In the genomic region with DNA sequence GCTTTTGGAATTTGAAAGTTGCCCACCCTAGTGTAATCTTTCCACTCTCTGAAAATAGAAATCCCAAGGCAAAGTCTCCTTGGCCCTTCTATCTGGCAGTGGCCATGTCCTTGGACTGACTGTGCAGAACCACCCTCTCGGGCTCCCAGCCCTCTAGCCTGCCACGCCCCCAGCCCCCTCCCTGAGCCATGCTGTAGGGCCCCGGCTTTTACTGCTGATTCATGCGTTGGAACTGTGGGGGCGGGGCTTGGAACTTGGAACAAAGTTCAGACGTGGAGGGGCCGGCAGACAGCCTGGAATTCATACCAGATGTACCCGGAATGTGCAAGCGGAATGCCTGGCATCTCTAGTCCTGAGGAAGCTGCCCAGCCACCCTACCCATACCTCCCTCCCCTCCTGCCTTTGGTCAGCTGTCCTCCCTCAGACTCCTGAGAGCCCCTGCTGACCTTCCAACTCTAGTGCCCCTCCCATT, we compare ENCODE assay signal across 8 mouse cellular contexts. TPM values are rescaled to one million over a fixed set of nuclear protein-coding genes. Genes with fewer than 3 reads are reported as not detected.
DNase-seq lines count a peak whose midpoint lies in the region; ATAC-seq and TF ChIP-seq lines count a peak whose summit lies in the region.

No protein-coding gene starts in this region.

- WGBS in cerebellum, adult 2 months = 9% methylated on average over 9 of the region's 9 CpGs
- 3% methylated on average over 9 of the region's 9 CpGs for WGBS in forebrain, postnatal 0 days
- 5% methylated on average over 9 of the region's 9 CpGs for WGBS in hindbrain, embryonic 12.5 days

- TF ChIP-seq CTCF in cerebellum, adult 2 months (IDR thresholded peaks at IDR 0.05; ENCODE audit: borderline replicate concordance, insufficient read depth, low read depth, low read length) = no peak
- no peak for TF ChIP-seq CTCF in forebrain, postnatal 0 days (IDR thresholded peaks at IDR 0.05; ENCODE audit: low read depth)

- peak overlapping the region; percentile 96 for H3K4me2 ChIP-seq in forebrain, postnatal 0 days (ENCODE audit: low read depth)
- peak overlapping the region; percentile 98 for H3K4me2 ChIP-seq in hindbrain, embryonic 12.5 days (replicated peaks)

- H3K36me3 ChIP-seq in forebrain, postnatal 0 days (ENCODE audit: insufficient read depth) = peaks cover 10% of the 10 kb centered on the region
- H3K36me3 ChIP-seq in hindbrain, embryonic 12.5 days = peaks cover 17% of the 10 kb centered on the region

- no peak overlapping the region for H3K4me3 ChIP-seq in cerebellum, adult 2 months (replicated peaks; ENCODE audit: insufficient read depth, low read depth, low read length)
- peak overlapping the region; percentile 83 for H3K4me3 ChIP-seq in forebrain, postnatal 0 days (ENCODE audit: low read depth, low read length)
- H3K4me3 ChIP-seq in hindbrain, embryonic 12.5 days = peak overlapping the region; percentile 78

- peak overlapping the region; percentile 71 for H3K9ac ChIP-seq in forebrain, postnatal 0 days
- peak overlapping the region; percentile 77 for H3K9ac ChIP-seq in hindbrain, embryonic 12.5 days

- 0 out of 2 replicates have a peak overlapping the region, but pooled peaks have one; percentile 22 for H3K27ac ChIP-seq in cerebellum, adult 2 months (ENCODE audit: insufficient read depth, low read length)
- H3K27ac ChIP-seq in forebrain, postnatal 0 days (ENCODE audit: low read depth, low read length) = no peak overlapping the region
- H3K27ac ChIP-seq in hindbrain, embryonic 12.5 days = peak overlapping the region; percentile 57; the same call in 1 of the 2 replicates

- ATAC-seq in forebrain, postnatal 0 days = no peak
- ATAC-seq in hindbrain, embryonic 12.5 days (ENCODE audit: low FRiP score) = no peak
- 0 out of 2 replicates have a peak, but pooled peaks have one; percentile 7 for ATAC-seq in megakaryocyte progenitor cell, adult 5-6 weeks (replicated peaks; ENCODE audit: poor library complexity)
- no peak for ATAC-seq in monocyte, adult 5-6 weeks (replicated peaks; ENCODE audit: insufficient number of reproducible peaks, low FRiP score, low TSS enrichment, poor library complexity, severe bottlenecking)

- peak; percentile 98 for DNase-seq in R1 (ENCODE audit: low read depth, low spot score)
- peak; percentile 44 to 56 for DNase-seq in cerebellum, adult 2 months
- DNase-seq in forebrain, postnatal 0 days = no peak
- DNase-seq in left cerebral cortex, postnatal 14 days (ENCODE audit: low spot score in 2 of 2) = peak; percentile 60 to 66
- peak; percentile 59 for DNase-seq in right cerebral cortex, postnatal 4 days

- no peaks in the 10 kb centered on the region for H3K9me3 ChIP-seq in forebrain, postnatal 0 days (ENCODE audit: low read length)
- H3K9me3 ChIP-seq in hindbrain, embryonic 12.5 days (replicated peaks) = no peaks in the 10 kb centered on the region

- H3K27me3 ChIP-seq in cerebellum, adult 2 months (ENCODE audit: control insufficient read depth, insufficient read depth, low read length) = no peaks in the 10 kb centered on the region
- peaks cover 7% of the 10 kb centered on the region; the same call in 1 of the 2 replicates for H3K27me3 ChIP-seq in forebrain, postnatal 0 days (ENCODE audit: insufficient read depth, low read length)
- no peaks in the 10 kb centered on the region for H3K27me3 ChIP-seq in hindbrain, embryonic 12.5 days

- intact Hi-C loops in left cerebral cortex, postnatal 14 days (cut with DNase I) = no loop called here

- TF ChIP-seq POLR2A in cerebellum, adult 2 months (IDR thresholded peaks at IDR 0.05; ENCODE audit: borderline replicate concordance, insufficient read depth, low read length) = no peak

- H3K4me1 ChIP-seq in cerebellum, adult 2 months (ENCODE audit: control insufficient read depth, insufficient read depth, low read length) = peaks cover 10% of the 10 kb centered on the region
- H3K4me1 ChIP-seq in forebrain, postnatal 0 days (ENCODE audit: insufficient read depth) = peaks cover 17% of the 10 kb centered on the region
- peaks cover 37% of the 10 kb centered on the region for H3K4me1 ChIP-seq in hindbrain, embryonic 12.5 days

RNA-seq across cellular contexts. Expression of a gene that starts 1.4 kb away (rescaled TPM):
- 0.56 and 0.70 TPM in 2 replicates for polyA plus RNA-seq in cerebellum, adult 2 months (2012; rRNA removed)
- total RNA-seq in forebrain, postnatal 0 days (2014; rRNA removed) = 0.31 and 1.4 TPM in 2 replicates
- 0.79 and 1.2 TPM in 2 replicates for polyA plus RNA-seq in forebrain, postnatal 0 days (2015; fragmentation: Nextera tagmentation; extraction: Ambion mirVana)
- 11.6 and 13.0 TPM in 2 replicates for polyA plus RNA-seq in hindbrain, embryonic 12.5 days (2016; fragmentation: Nextera tagmentation; extraction: Ambion mirVana)
- under 1 TPM; 0.33 to 0.95 TPM for total RNA-seq in left cerebral cortex, postnatal 14 days (2021)
- 16.3 and 16.5 TPM in 2 replicates for total RNA-seq in megakaryocyte progenitor cell, adult 5-6 weeks (2015)
- 17.9 and 28.3 TPM in 2 replicates for total RNA-seq in megakaryocyte progenitor cell, adult 5-6 weeks (2017)
- total RNA-seq in monocyte, adult 5-6 weeks (2017) = 1.0 to 8.1 TPM (median 1.3 TPM) in 3 replicates

RNA-seq across cellular contexts. Expression of a gene that starts 8.4 kb away (rescaled TPM):
- polyA plus RNA-seq in cerebellum, adult 2 months (2012; rRNA removed) = 15.1 and 15.3 TPM in 2 replicates
- total RNA-seq in forebrain, postnatal 0 days (2014; rRNA removed) = 15.8 and 15.9 TPM in 2 replicates
- polyA plus RNA-seq in forebrain, postnatal 0 days (2015; fragmentation: Nextera tagmentation; extraction: Ambion mirVana) = 4.2 and 4.9 TPM in 2 replicates
- polyA plus RNA-seq in hindbrain, embryonic 12.5 days (2016; fragmentation: Nextera tagmentation; extraction: Ambion mirVana) = 9.3 and 9.6 TPM in 2 replicates
- total RNA-seq in left cerebral cortex, postnatal 14 days (2021) = 10 to 100 TPM; 20.0 to 20.7 TPM
- 7.1 and 8.0 TPM in 2 replicates for total RNA-seq in megakaryocyte progenitor cell, adult 5-6 weeks (2015)
- 5.7 and 8.0 TPM in 2 replicates for total RNA-seq in megakaryocyte progenitor cell, adult 5-6 weeks (2017)
- 15.9 to 17.9 TPM (median 16.5 TPM) in 3 replicates for total RNA-seq in monocyte, adult 5-6 weeks (2017)

RNA-seq across cellular contexts. Expression of a gene that starts 23.5 kb away (rescaled TPM):
- polyA plus RNA-seq in cerebellum, adult 2 months (2012; rRNA removed) = 0.13 and 0.15 TPM in 2 replicates
- 0.24 TPM in 1 of 2 replicates, not detected in the other for total RNA-seq in forebrain, postnatal 0 days (2014; rRNA removed)
- not detected in 2 replicates for polyA plus RNA-seq in forebrain, postnatal 0 days (2015; fragmentation: Nextera tagmentation; extraction: Ambion mirVana)
- not detected in 2 replicates for polyA plus RNA-seq in hindbrain, embryonic 12.5 days (2016; fragmentation: Nextera tagmentation; extraction: Ambion mirVana)
- total RNA-seq in left cerebral cortex, postnatal 14 days (2021) = not detected
- 0.20 TPM in 1 of 2 replicates, not detected in the other for total RNA-seq in megakaryocyte progenitor cell, adult 5-6 weeks (2015)
- not detected in 2 replicates for total RNA-seq in megakaryocyte progenitor cell, adult 5-6 weeks (2017)
- total RNA-seq in monocyte, adult 5-6 weeks (2017) = 0.19 TPM in 1 of 3 replicates, not detected in the others

RNA-seq across cellular contexts. Expression of a gene that starts 23.7 kb away (rescaled TPM):
- polyA plus RNA-seq in cerebellum, adult 2 months (2012; rRNA removed) = 110 and 123 TPM in 2 replicates
- 89.0 and 120 TPM in 2 replicates for total RNA-seq in forebrain, postnatal 0 days (2014; rRNA removed)
- polyA plus RNA-seq in forebrain, postnatal 0 days (2015; fragmentation: Nextera tagmentation; extraction: Ambion mirVana) = 25.6 and 27.9 TPM in 2 replicates
- polyA plus RNA-seq in hindbrain, embryonic 12.5 days (2016; fragmentation: Nextera tagmentation; extraction: Ambion mirVana) = 68.9 and 74.2 TPM in 2 replicates
- 100 to 1,000 TPM; 115 to 116 TPM for total RNA-seq in left cerebral cortex, postnatal 14 days (2021)
- total RNA-seq in megakaryocyte progenitor cell, adult 5-6 weeks (2015) = 147 and 148 TPM in 2 replicates
- total RNA-seq in megakaryocyte progenitor cell, adult 5-6 weeks (2017) = 93.5 and 107 TPM in 2 replicates
- 65.5 to 114 TPM (median 72.0 TPM) in 3 replicates for total RNA-seq in monocyte, adult 5-6 weeks (2017)

RNA-seq across cellular contexts. Expression of a gene that starts 40.4 kb away (rescaled TPM):
- 27.5 and 32.9 TPM in 2 replicates for polyA plus RNA-seq in cerebellum, adult 2 months (2012; rRNA removed)
- 43.0 and 53.3 TPM in 2 replicates for total RNA-seq in forebrain, postnatal 0 days (2014; rRNA removed)
- polyA plus RNA-seq in forebrain, postnatal 0 days (2015; fragmentation: Nextera tagmentation; extraction: Ambion mirVana) = 44.6 and 57.7 TPM in 2 replicates
- 111 and 121 TPM in 2 replicates for polyA plus RNA-seq in hindbrain, embryonic 12.5 days (2016; fragmentation: Nextera tagmentation; extraction: Ambion mirVana)
- total RNA-seq in left cerebral cortex, postnatal 14 days (2021) = 10 to 100 TPM; 16.4 to 17.5 TPM
- 99.9 and 117 TPM in 2 replicates for total RNA-seq in megakaryocyte progenitor cell, adult 5-6 weeks (2015)
- total RNA-seq in megakaryocyte progenitor cell, adult 5-6 weeks (2017) = 70.7 and 92.3 TPM in 2 replicates
- total RNA-seq in monocyte, adult 5-6 weeks (2017) = not detected in 3 replicates
